Mouse (Mus musculus): ENCODE results near the gene Olfr1381.
"Not testable (repeated sequence)": the region's sequence is repeated elsewhere in the genome, so short reads cannot be mapped to it uniquely, and the experiment has no call there.

Olfr1381 gene

GRCm38 (mm10) chr11:49543149-49543548, at the start of gene Olfr1381:
TSS of gene Olfr1381 (plus strand) at chr11:49543449.
- DNase-seq = not testable (repeated sequence)

- no peak for DNase-seq
Observed at GRCm38 (mm10) chr11:49518086-49518485, 25.2 kb upstream of the Olfr1381 start.

GRCm38 (mm10) chr11:49519348-49519747, 23.9 kb upstream of the Olfr1381 start, which contains the start of gene Olfr1383:
TSS of gene Olfr1383 (plus strand) at chr11:49519648.
- DNase-seq = no peak

- no peak for DNase-seq
Observed at GRCm38 (mm10) chr11:49527947-49528346, 15.3 kb upstream of the Olfr1381 start, which contains the start of gene Olfr1382. TSS of gene Olfr1382 (plus strand) at chr11:49528247.

GRCm38 (mm10) chr11:49532761-49533160, 10.5 kb upstream of the Olfr1381 start:
- DNase-seq = no peak

- DNase-seq = not testable (repeated sequence)
Observed at GRCm38 (mm10) chr11:49536631-49537030, 6.6 kb upstream of the Olfr1381 start.

- not testable (repeated sequence) for DNase-seq
Observed at GRCm38 (mm10) chr11:49554033-49554432, 10.8 kb downstream of the Olfr1381 start.

GRCm38 (mm10) chr11:49556578-49556977, 13.3 kb downstream of the Olfr1381 start, which contains the start of gene Olfr1380:
TSS of gene Olfr1380 (plus strand) at chr11:49556878.
- not testable (repeated sequence) for DNase-seq

GRCm38 (mm10) chr11:49575054-49575453, 31.8 kb downstream of the Olfr1381 start:
- not testable (repeated sequence) for DNase-seq

GRCm38 (mm10) chr11:49580452-49580851, 37.2 kb downstream of the Olfr1381 start:
- not testable (repeated sequence) for DNase-seq

- DNase-seq = no peak
Observed at GRCm38 (mm10) chr11:49590213-49590612, 47.0 kb downstream of the Olfr1381 start.

- DNase-seq = not testable (repeated sequence)
Observed at GRCm38 (mm10) chr11:49597149-49597548, 53.9 kb downstream of the Olfr1381 start.
